24 mouse cellular contexts compared by ENCODE assay signal in genomic region chr1:166735545-166735944, GRCm38 (mm10). TPM values are rescaled to one million over a fixed set of nuclear protein-coding genes. Genes with fewer than 3 reads are reported as not detected.
DNase-seq lines count a peak whose midpoint lies in the region; ATAC-seq and TF ChIP-seq lines count a peak whose summit lies in the region.
"Had no signal": no experiment of that assay in that cellular context is flagged by ENCODE, and none has a peak within 500 bp of the region (broad histone marks: within the 10 kb centered on the region; RNA-seq: fewer than 3 reads in every experiment).

No protein-coding gene starts in this region.

- no peak for TF ChIP-seq POLR2A in brain, embryonic 14.5 days (IDR thresholded peaks at IDR 0.05; ENCODE audit: borderline replicate concordance, extremely low read depth, insufficient read depth, insufficient read length, poor library complexity, severe bottlenecking)

- no peak overlapping the region for H3K4me2 ChIP-seq in forebrain, embryonic 13.5 days
- no peak overlapping the region for H3K4me2 ChIP-seq in forebrain, embryonic 16.5 days (ENCODE audit: low read length)
- H3K4me2 ChIP-seq in midbrain, embryonic 15.5 days, result no peak overlapping the region
- H3K4me2 ChIP-seq in midbrain, postnatal 0 days (ENCODE audit: low read depth, low read length, poor library complexity, severe bottlenecking), result no peak overlapping the region
- H3K4me2 ChIP-seq: embryonic facial prominence, embryonic 12.5 days had no signal

- no peak for DNase-seq in midbrain, postnatal 0 days (ENCODE audit: low spot score)
- peak; percentile 33 for DNase-seq in brain, embryonic 14.5 days (ENCODE audit: low read depth)
- DNase-seq in kidney, postnatal 36 days, result no peak
- DNase-seq: adrenal gland, adult 2 months; adrenal gland, postnatal 10 days; adrenal gland, postnatal 25 days; cerebellum, adult 11-12 months; cerebellum, adult 2 months; cerebellum, adult 9-10 months; cerebellum, postnatal 10 days; cerebellum, postnatal 25 days; forebrain, postnatal 0 days had no signal

- H3K9me3 ChIP-seq in forebrain, embryonic 13.5 days (replicated peaks), result no peaks in the 10 kb centered on the region
- no peaks in the 10 kb centered on the region for H3K9me3 ChIP-seq in forebrain, embryonic 16.5 days (ENCODE audit: control insufficient read depth, low read length)
- no peaks in the 10 kb centered on the region for H3K9me3 ChIP-seq in midbrain, embryonic 15.5 days
- H3K9me3 ChIP-seq in midbrain, postnatal 0 days (ENCODE audit: low read length), result no peaks in the 10 kb centered on the region
- H3K9me3 ChIP-seq: embryonic facial prominence, embryonic 10.5 days; embryonic facial prominence, embryonic 12.5 days had no signal

- H3K4me1 ChIP-seq in forebrain, embryonic 13.5 days, result no peaks in the 10 kb centered on the region
- no peaks in the 10 kb centered on the region for H3K4me1 ChIP-seq in forebrain, embryonic 16.5 days (replicated peaks; ENCODE audit: control insufficient read depth, insufficient read depth, low read length)
- H3K4me1 ChIP-seq in midbrain, embryonic 15.5 days, result no peaks in the 10 kb centered on the region
- no peaks in the 10 kb centered on the region for H3K4me1 ChIP-seq in midbrain, postnatal 0 days (ENCODE audit: insufficient read depth, low read length)
- H3K4me1 ChIP-seq: embryonic facial prominence, embryonic 10.5 days; embryonic facial prominence, embryonic 12.5 days had no signal

- no peak for TF ChIP-seq CTCF in midbrain, postnatal 0 days (IDR thresholded peaks at IDR 0.05)
- TF ChIP-seq CTCF in brain, embryonic 14.5 days (IDR thresholded peaks at IDR 0.05; ENCODE audit: borderline replicate concordance, extremely low read depth, insufficient read depth, insufficient read length), result no peak

- no peaks in the 10 kb centered on the region for H3K36me3 ChIP-seq in forebrain, embryonic 13.5 days (ENCODE audit: poor library complexity, severe bottlenecking)
- H3K36me3 ChIP-seq in forebrain, embryonic 16.5 days (ENCODE audit: control insufficient read depth, insufficient read depth), result no peaks in the 10 kb centered on the region
- no peaks in the 10 kb centered on the region for H3K36me3 ChIP-seq in midbrain, embryonic 15.5 days (replicated peaks)
- H3K36me3 ChIP-seq in midbrain, postnatal 0 days (ENCODE audit: insufficient read depth, low read length), result no peaks in the 10 kb centered on the region
- H3K36me3 ChIP-seq: embryonic facial prominence, embryonic 10.5 days; embryonic facial prominence, embryonic 12.5 days had no signal

- peak; percentile 16; the same call in 1 of the 2 replicates for ATAC-seq in forebrain, embryonic 13.5 days
- no peak for ATAC-seq in forebrain, embryonic 16.5 days
- peak; percentile 73; the same call in 1 of the 2 replicates for ATAC-seq in midbrain, embryonic 15.5 days (replicated peaks)
- ATAC-seq in midbrain, postnatal 0 days (ENCODE audit: low FRiP score), result no peak
- ATAC-seq: forebrain, embryonic 14.5 days; forebrain, postnatal 0 days had no signal

- WGBS in forebrain, embryonic 13.5 days, result 76% methylated on average over 5 of the region's 5 CpGs
- 77% methylated on average over 5 of the region's 5 CpGs for WGBS in forebrain, embryonic 16.5 days
- WGBS in midbrain, embryonic 15.5 days, result 70% methylated on average over 5 of the region's 5 CpGs
- 65% methylated on average over 5 of the region's 5 CpGs for WGBS in midbrain, postnatal 0 days

- H3K4me3 ChIP-seq in forebrain, embryonic 13.5 days, result no peak overlapping the region
- no peak overlapping the region for H3K4me3 ChIP-seq in forebrain, embryonic 16.5 days (replicated peaks; ENCODE audit: low read length)
- no peak overlapping the region for H3K4me3 ChIP-seq in midbrain, embryonic 15.5 days
- H3K4me3 ChIP-seq in midbrain, postnatal 0 days (ENCODE audit: low read depth, low read length), result no peak overlapping the region
- H3K4me3 ChIP-seq: embryonic facial prominence, embryonic 10.5 days; embryonic facial prominence, embryonic 12.5 days had no signal

- no peak overlapping the region for H3K9ac ChIP-seq in forebrain, embryonic 13.5 days
- H3K9ac ChIP-seq in forebrain, embryonic 16.5 days (replicated peaks; ENCODE audit: low read depth, low read length), result no peak overlapping the region
- no peak overlapping the region for H3K9ac ChIP-seq in midbrain, embryonic 15.5 days
- no peak overlapping the region for H3K9ac ChIP-seq in midbrain, postnatal 0 days (replicated peaks; ENCODE audit: low read length, poor library complexity, severe bottlenecking)
- H3K9ac ChIP-seq: embryonic facial prominence, embryonic 12.5 days; forebrain, postnatal 0 days had no signal

- H3K27ac ChIP-seq in forebrain, embryonic 13.5 days, result no peak overlapping the region
- H3K27ac ChIP-seq in forebrain, embryonic 16.5 days (ENCODE audit: low read length), result no peak overlapping the region
- no peak overlapping the region for H3K27ac ChIP-seq in midbrain, embryonic 15.5 days
- H3K27ac ChIP-seq in midbrain, postnatal 0 days (ENCODE audit: low read depth, low read length), result no peak overlapping the region
- H3K27ac ChIP-seq: embryonic facial prominence, embryonic 10.5 days; embryonic facial prominence, embryonic 12.5 days had no signal

- no peaks in the 10 kb centered on the region for H3K27me3 ChIP-seq in forebrain, embryonic 13.5 days
- no peaks in the 10 kb centered on the region for H3K27me3 ChIP-seq in forebrain, embryonic 16.5 days (replicated peaks; ENCODE audit: control insufficient read depth, insufficient read depth, low read length)
- H3K27me3 ChIP-seq in midbrain, embryonic 15.5 days (replicated peaks), result no peaks in the 10 kb centered on the region
- H3K27me3 ChIP-seq in midbrain, postnatal 0 days (ENCODE audit: insufficient read depth, low read length), result no peaks in the 10 kb centered on the region
- H3K27me3 ChIP-seq: embryonic facial prominence, embryonic 12.5 days had no signal

RNA-seq across cellular contexts. Expression of gene Fmo9, which starts 53.9 kb away (rescaled TPM):
- polyA plus RNA-seq in forebrain, embryonic 13.5 days (2015; fragmentation: Nextera tagmentation; extraction: Ambion mirVana), result not detected in 2 replicates
- polyA plus RNA-seq in forebrain, embryonic 16.5 days (2015; fragmentation: Nextera tagmentation; extraction: Ambion mirVana), result not detected in 2 replicates
- not detected in 2 replicates for polyA plus RNA-seq in midbrain, embryonic 15.5 days (2015; fragmentation: Nextera tagmentation; extraction: Ambion mirVana)
- not detected in 2 replicates for total RNA-seq in midbrain, postnatal 0 days (2014; rRNA removed)
- not detected in 2 replicates for polyA plus RNA-seq in midbrain, postnatal 0 days (2015; fragmentation: Nextera tagmentation; extraction: Ambion mirVana)
- not detected in 2 replicates for polyA plus RNA-seq in brain, embryonic 14.5 days (2012; rRNA removed)
- total RNA-seq: adrenal gland, adult 2 months; adrenal gland, postnatal 10 days; adrenal gland, postnatal 25 days; adrenal gland, postnatal 4 days; ES-E14; forebrain, postnatal 0 days; MEL had no signal
- polyA plus RNA-seq: adrenal gland, adult 2 months; C2C12; cerebellum, adult 2 months; cortical plate, adult 2 months; embryonic facial prominence, embryonic 10.5 days; embryonic facial prominence, embryonic 12.5 days; forebrain, embryonic 11.5 days; forebrain, embryonic 14.5 days; forebrain, postnatal 0 days had no signal

Comparison
In these comparisons a context has a peak if more than half of its experiments do, and no peak if none do; other contexts are left out.
1. ATAC-seq: peak in forebrain, embryonic 13.5 days (single experiment) and midbrain, embryonic 15.5 days (single experiment); none in forebrain, embryonic 16.5 days (single experiment) and midbrain, postnatal 0 days (single experiment).